Mouse (Mus musculus): ENCODE data around the gene Cldn10. TPM values are rescaled to one million over a fixed set of nuclear protein-coding genes. Genes with fewer than 3 reads are reported as not detected.
"Not testable (repeated sequence)": the region's sequence is repeated elsewhere in the genome, so short reads cannot be mapped to it uniquely, and the experiment has no call there.

Cldn10 gene
- total RNA-seq, 1 experiment from 2014 or later, result not detected

GRCm38 (mm10) chr14:118807653-118808052 is 19.9 kb downstream of the Cldn10 start:
- ATAC-seq (replicated peaks in 1 of 2; ENCODE audit: insufficient read depth in 1 of 2, low FRiP score in 2 of 2, low TSS enrichment in 1 of 2, low read depth in 1 of 2, poor library complexity in 2 of 2, severe bottlenecking in 2 of 2), result no peak

- ATAC-seq (replicated peaks in 1 of 2; ENCODE audit: insufficient read depth in 1 of 2, low FRiP score in 2 of 2, low TSS enrichment in 1 of 2, low read depth in 1 of 2, poor library complexity in 2 of 2, severe bottlenecking in 2 of 2), result not testable (repeated sequence)
Observed at GRCm38 (mm10) chr14:118808183-118808582, 20.5 kb downstream of the Cldn10 start.

- ATAC-seq (replicated peaks in 1 of 2; ENCODE audit: insufficient read depth in 1 of 2, low FRiP score in 2 of 2, low TSS enrichment in 1 of 2, low read depth in 1 of 2, poor library complexity in 2 of 2, severe bottlenecking in 2 of 2), result 0 out of 4 replicates have a peak, but pooled peaks of 1 of the 2 experiments have one; percentile 12
Observed at GRCm38 (mm10) chr14:118809686-118810085, 22.0 kb downstream of the Cldn10 start.

DNA sequence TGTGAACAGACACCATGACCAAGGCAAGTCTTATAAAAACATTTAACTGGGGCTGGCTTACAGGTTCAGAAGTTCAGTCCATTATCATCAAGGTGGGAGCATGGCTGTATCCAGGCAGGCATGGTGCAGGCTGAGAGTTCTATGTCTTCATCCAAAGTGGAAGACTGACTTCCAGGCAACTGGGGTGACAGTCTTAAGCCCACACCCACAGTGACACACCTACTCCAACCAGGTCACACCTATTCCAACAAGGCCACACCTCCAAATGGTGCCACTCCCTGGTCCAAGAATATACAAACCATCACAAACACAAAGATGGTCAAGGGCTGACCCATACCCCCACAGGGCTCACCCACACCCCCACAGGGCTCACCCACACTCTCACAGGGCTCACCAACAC is 23.5 kb downstream of the Cldn10 start:
- ATAC-seq (replicated peaks in 1 of 2; ENCODE audit: insufficient read depth in 1 of 2, low FRiP score in 2 of 2, low TSS enrichment in 1 of 2, low read depth in 1 of 2, poor library complexity in 2 of 2, severe bottlenecking in 2 of 2), result not testable (repeated sequence)

GRCm38 (mm10) chr14:118813111-118813510 is 25.4 kb downstream of the Cldn10 start:
- ATAC-seq (replicated peaks in 1 of 2; ENCODE audit: insufficient read depth in 1 of 2, low FRiP score in 2 of 2, low TSS enrichment in 1 of 2, low read depth in 1 of 2, poor library complexity in 2 of 2, severe bottlenecking in 2 of 2), result no peak

GRCm38 (mm10) chr14:118816503-118816902 is 28.8 kb downstream of the Cldn10 start:
- peak; percentile 48 to 62; a peak in 2 of 4 replicates for ATAC-seq (replicated peaks in 1 of 2; ENCODE audit: insufficient read depth in 1 of 2, low FRiP score in 2 of 2, low TSS enrichment in 1 of 2, low read depth in 1 of 2, poor library complexity in 2 of 2, severe bottlenecking in 2 of 2)

DNA sequence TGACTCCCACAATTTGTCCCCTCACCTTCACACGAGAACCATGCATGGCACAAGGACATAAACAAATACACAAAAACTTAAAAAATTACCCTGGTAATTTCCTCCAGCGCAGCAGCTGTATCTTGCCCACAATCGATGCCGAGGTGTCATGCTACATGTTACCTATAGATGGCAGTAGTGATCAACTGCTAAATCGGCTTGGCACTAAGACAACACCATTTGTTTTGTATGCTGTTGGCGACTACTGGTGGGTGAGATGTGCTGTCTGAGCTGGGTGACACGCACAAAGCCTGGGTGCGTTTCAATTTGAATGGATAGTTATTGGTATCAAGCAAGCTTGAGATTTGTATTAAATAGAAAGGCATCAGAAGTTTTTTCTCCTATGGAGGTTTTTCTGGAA is 32.4 kb downstream of the Cldn10 start:
- ATAC-seq (replicated peaks in 1 of 2; ENCODE audit: insufficient read depth in 1 of 2, low FRiP score in 2 of 2, low TSS enrichment in 1 of 2, low read depth in 1 of 2, poor library complexity in 2 of 2, severe bottlenecking in 2 of 2), result peak; percentile 86 to 87

GRCm38 (mm10) chr14:118822816-118823215 is 35.1 kb downstream of the Cldn10 start:
- ATAC-seq (replicated peaks in 1 of 2; ENCODE audit: insufficient read depth in 1 of 2, low FRiP score in 2 of 2, low TSS enrichment in 1 of 2, low read depth in 1 of 2, poor library complexity in 2 of 2, severe bottlenecking in 2 of 2), result no peak

- ATAC-seq (replicated peaks in 1 of 2; ENCODE audit: insufficient read depth in 1 of 2, low FRiP score in 2 of 2, low TSS enrichment in 1 of 2, low read depth in 1 of 2, poor library complexity in 2 of 2, severe bottlenecking in 2 of 2), result no peak
Observed at GRCm38 (mm10) chr14:118823313-118823712, 35.6 kb downstream of the Cldn10 start.

DNA sequence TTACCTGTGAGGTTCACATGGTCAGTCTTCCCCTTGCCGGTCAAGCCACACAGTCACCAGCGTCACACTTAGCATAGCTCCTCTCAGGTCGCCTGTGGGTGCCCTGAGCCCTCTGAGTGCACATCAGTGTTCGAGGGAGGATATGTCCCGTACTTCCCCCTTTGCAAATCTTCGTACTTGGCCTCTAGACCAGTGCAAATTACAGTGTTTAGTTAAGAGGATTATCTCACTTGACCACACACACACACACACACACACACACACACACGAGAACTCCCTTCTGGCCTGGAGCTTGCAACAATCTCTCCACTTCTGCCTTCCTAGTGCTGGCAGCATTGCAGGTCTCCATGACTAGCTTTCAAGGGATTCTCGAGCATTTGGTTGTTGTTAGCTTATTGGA is 38.6 kb downstream of the Cldn10 start:
- no peak for ATAC-seq (replicated peaks in 1 of 2; ENCODE audit: insufficient read depth in 1 of 2, low FRiP score in 2 of 2, low TSS enrichment in 1 of 2, low read depth in 1 of 2, poor library complexity in 2 of 2, severe bottlenecking in 2 of 2)

GRCm38 (mm10) chr14:118827283-118827904 is 39.7 kb downstream of the Cldn10 start:
- no peak for ATAC-seq (replicated peaks in 1 of 2; ENCODE audit: insufficient read depth in 1 of 2, low FRiP score in 2 of 2, low TSS enrichment in 1 of 2, low read depth in 1 of 2, poor library complexity in 2 of 2, severe bottlenecking in 2 of 2)

DNA sequence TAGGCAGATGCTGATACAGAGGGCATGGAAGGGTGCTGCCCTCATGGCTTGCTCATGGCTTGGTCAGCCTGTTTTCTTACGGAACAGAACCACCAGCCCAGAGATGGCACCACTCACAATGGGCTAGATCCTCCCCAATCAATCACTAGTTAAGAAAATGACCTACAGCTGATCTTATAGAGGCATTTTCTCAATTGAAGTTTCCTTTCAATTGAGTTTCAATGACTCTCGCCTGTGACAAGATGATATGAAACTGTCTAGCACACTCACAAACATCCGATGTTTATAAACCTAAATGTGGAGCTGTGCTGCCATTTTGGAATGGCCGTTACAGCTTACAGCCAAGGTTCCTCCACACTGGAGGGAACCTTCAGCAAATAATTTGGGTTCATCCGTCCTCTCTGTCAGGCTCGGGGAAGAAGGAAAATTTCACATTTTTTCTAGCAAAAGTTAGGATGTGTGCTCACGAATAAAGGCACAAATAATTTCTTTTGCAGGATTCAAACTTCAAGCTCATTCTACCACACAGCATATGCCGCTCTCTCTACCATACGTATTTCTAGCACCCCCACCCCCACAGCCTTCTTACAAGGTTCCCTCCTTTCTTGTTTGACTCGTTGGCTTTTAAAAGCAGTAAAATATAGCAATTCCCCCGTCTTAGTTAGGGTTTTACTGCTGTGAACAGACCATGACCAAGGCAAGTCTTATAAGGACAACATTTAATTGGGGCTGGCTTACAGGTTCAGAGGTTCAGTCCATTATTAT is 41.8 kb downstream of the Cldn10 start:
- no peak for ATAC-seq (replicated peaks in 1 of 2; ENCODE audit: insufficient read depth in 1 of 2, low FRiP score in 2 of 2, low TSS enrichment in 1 of 2, low read depth in 1 of 2, poor library complexity in 2 of 2, severe bottlenecking in 2 of 2)

DNA sequence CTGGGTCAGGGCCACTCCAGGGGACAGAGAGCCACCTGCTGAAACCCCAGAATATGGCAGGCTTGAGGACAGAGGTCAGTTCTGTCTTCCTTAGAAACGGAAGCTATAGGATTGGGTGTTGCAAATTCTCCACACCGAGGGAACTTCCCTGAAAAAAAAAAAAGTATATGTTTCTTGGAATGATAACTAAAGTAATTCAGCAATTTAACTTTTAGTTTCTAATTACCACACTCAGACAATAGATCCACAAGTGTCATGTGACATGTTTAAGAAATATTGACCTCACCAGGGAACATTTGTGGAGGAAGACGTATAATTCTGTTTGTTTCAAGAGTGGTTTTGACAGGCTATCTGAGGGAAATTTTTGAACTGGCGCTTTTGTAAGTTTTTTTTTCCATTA is 43.9 kb downstream of the Cldn10 start:
- no peak for ATAC-seq (replicated peaks in 1 of 2; ENCODE audit: insufficient read depth in 1 of 2, low FRiP score in 2 of 2, low TSS enrichment in 1 of 2, low read depth in 1 of 2, poor library complexity in 2 of 2, severe bottlenecking in 2 of 2)

GRCm38 (mm10) chr14:118833241-118833640 is 45.5 kb downstream of the Cldn10 start:
- ATAC-seq (replicated peaks in 1 of 2; ENCODE audit: insufficient read depth in 1 of 2, low FRiP score in 2 of 2, low TSS enrichment in 1 of 2, low read depth in 1 of 2, poor library complexity in 2 of 2, severe bottlenecking in 2 of 2), result no peak

DNA sequence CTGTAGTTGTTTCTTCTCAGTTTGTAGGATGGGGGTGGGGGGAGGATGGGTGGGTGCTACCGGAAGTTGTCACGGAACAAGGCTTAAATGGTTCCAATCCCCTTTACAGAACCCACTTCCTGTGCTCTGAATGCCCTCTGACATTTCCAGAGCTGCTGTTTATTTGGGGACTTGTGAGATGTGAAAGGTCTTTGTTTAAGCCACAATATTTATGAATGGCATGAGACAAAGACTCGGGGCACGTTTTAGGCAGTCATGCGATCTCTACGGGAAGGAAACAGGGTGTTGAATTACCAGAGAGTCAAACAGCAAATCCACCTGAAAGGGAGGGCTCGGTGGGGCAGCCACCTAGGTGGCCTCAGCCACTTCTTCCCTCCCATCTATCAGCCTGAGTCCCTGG is 46.6 kb downstream of the Cldn10 start:
- ATAC-seq (replicated peaks in 1 of 2; ENCODE audit: insufficient read depth in 1 of 2, low FRiP score in 2 of 2, low TSS enrichment in 1 of 2, low read depth in 1 of 2, poor library complexity in 2 of 2, severe bottlenecking in 2 of 2), result peak; percentile 54 to 60

- no peak for ATAC-seq (replicated peaks in 1 of 2; ENCODE audit: insufficient read depth in 1 of 2, low FRiP score in 2 of 2, low TSS enrichment in 1 of 2, low read depth in 1 of 2, poor library complexity in 2 of 2, severe bottlenecking in 2 of 2)
Observed at GRCm38 (mm10) chr14:118836145-118836544, 48.4 kb downstream of the Cldn10 start.

DNA sequence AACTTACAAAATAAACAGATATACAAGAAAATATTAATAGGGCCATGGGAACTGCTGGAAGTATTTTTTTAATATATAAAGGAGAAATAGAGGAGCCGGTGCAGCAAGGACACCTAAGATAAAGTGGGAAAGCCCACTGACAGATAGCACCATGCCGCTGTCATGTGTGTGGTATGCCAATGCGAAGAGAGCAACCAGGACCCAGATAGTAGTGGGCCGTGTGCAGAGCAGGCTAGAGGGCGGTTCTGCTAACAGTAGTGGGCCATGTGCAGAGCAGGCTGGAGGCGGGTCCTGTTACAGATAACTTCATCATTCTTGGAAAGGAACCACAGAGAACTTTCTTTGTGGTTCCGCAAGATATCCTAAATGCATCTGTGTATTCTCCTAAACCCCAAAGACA is 49.0 kb downstream of the Cldn10 start:
- peak; percentile 19 to 38; a peak in 1 of 4 replicates for ATAC-seq (replicated peaks in 1 of 2; ENCODE audit: insufficient read depth in 1 of 2, low FRiP score in 2 of 2, low TSS enrichment in 1 of 2, low read depth in 1 of 2, poor library complexity in 2 of 2, severe bottlenecking in 2 of 2)

- no peak for ATAC-seq (replicated peaks in 1 of 2; ENCODE audit: insufficient read depth in 1 of 2, low FRiP score in 2 of 2, low TSS enrichment in 1 of 2, low read depth in 1 of 2, poor library complexity in 2 of 2, severe bottlenecking in 2 of 2)
Observed at GRCm38 (mm10) chr14:118838556-118839120, 50.9 kb downstream of the Cldn10 start.

Measured in hematopoietic stem cell, adult 5-6 weeks (primary cell).